Mouse (Mus musculus): ENCODE data around the gene Pfdn6.
"Not testable (repeated sequence)": the region's sequence is repeated elsewhere in the genome, so short reads cannot be mapped to it uniquely, and the experiment has no call there.

The Pfdn6 gene

GRCm38 (mm10) chr17:33908331-33909076, 31.6 kb downstream of the Pfdn6 start:
- CTCF ChIA-PET = interaction anchor here (0.6 to 5.2 kb wide), 20 partner anchors 9 to 289 kb away, joined by 3 to 51 read pairs (median 4); partner anchors contain the start of genes Kifc1 (in 2 of the 4) and Psmb8 (in 1 of the 4)
- POLR2A ChIA-PET = interaction anchor here (0.5 to 13.1 kb wide), 79 partner anchors 8 to 1251 kb away, joined by 3 to 258 read pairs (median 4); partner anchors contain the start of genes B3galt4 (in 4 of the 4), H2-DMa (in 3 of the 4), Ndufa7 (in 3 of the 4) and Rps18 (in 3 of the 4)

- POLR2A ChIA-PET = interaction anchor here in 3 of 4 experiments (0.6 to 13.1 kb wide), 5 partner anchors 12 to 256 kb away, joined by 3 to 161 read pairs (median 39); partner anchors contain the start of genes Tapbp (in 2 of the 3), Zbtb22 (in 2 of the 3), B3galt4 (in 1 of the 3) and Ndufa7 (in 1 of the 3)
- CTCF ChIA-PET = not testable (repeated sequence)
Observed at GRCm38 (mm10) chr17:33904835-33905234, 35.3 kb downstream of the Pfdn6 start, which contains the start of gene Platr17. Platr17 (plus strand) TSS chr17:33905135.

GRCm38 (mm10) chr17:33903911-33904651, 36.1 kb downstream of the Pfdn6 start:
- ChIA-PET CTCF (interaction anchor here (0.5 to 3.1 kb wide), 11 partner anchors 11 to 377 kb away, joined by 3 to 24 read pairs (median 4); partner anchors contain the start of genes Kifc1 (in 1 of the 4), Pfdn6 (in 1 of the 4), Tapbp (in 1 of the 4) and Wdr46 (in 1 of the 4)), POLR2A (interaction anchor here (0.6 to 5.3 kb wide), 29 partner anchors 9 to 1260 kb away, joined by 3 to 60 read pairs (median 4); partner anchors contain the start of genes Tapbp (in 3 of the 4), Zbtb22 (in 3 of the 4), Rab11b (in 2 of the 4) and Rps18 (in 2 of the 4))

- POLR2A ChIA-PET = interaction anchor here in 3 of 4 experiments (0.6 to 11.0 kb wide), 19 partner anchors 8 to 1004 kb away, joined by 3 to 258 read pairs (median 4); partner anchors contain the start of genes Daxx (in 2 of the 3), Ndufa7 (in 2 of the 3), Rps28 (in 2 of the 3) and Tapbp (in 2 of the 3)
- CTCF ChIA-PET = interaction anchor here in 3 of 4 experiments (0.6 to 3.1 kb wide), 6 partner anchors 10 to 243 kb away, joined by 4 to 24 read pairs (median 6); partner anchors contain the start of gene Kifc1 (in 1 of the 3)
Observed at GRCm38 (mm10) chr17:33902491-33902890, 37.7 kb downstream of the Pfdn6 start.

GRCm38 (mm10) chr17:33902079-33902478, 38.1 kb downstream of the Pfdn6 start:
- POLR2A ChIA-PET = interaction anchor here in 3 of 4 experiments (0.7 to 11.0 kb wide), 19 partner anchors 8 to 1004 kb away, joined by 3 to 258 read pairs (median 4); partner anchors contain the start of genes Daxx (in 2 of the 3), Ndufa7 (in 2 of the 3), Rps28 (in 2 of the 3) and Tapbp (in 2 of the 3)

GRCm38 (mm10) chr17:33901653-33902052, 38.5 kb downstream of the Pfdn6 start:
- CTCF ChIA-PET = interaction anchor here in 2 of 4 experiments (0.6 to 3.1 kb wide), 4 partner anchors 10 to 242 kb away, joined by 4 to 24 read pairs (median 6); partner anchors contain the start of gene Kifc1 (in 1 of the 2)
- POLR2A ChIA-PET = interaction anchor here in 3 of 4 experiments (0.7 to 11.0 kb wide), 22 partner anchors 7 to 1004 kb away, joined by 3 to 258 read pairs (median 4); partner anchors contain the start of genes Daxx (in 3 of the 3), Ndufa7 (in 2 of the 3), Rps28 (in 2 of the 3) and Tapbp (in 2 of the 3)

More at GRCm38 (mm10) chr17:33902079-33902478, 38.1 kb downstream of the Pfdn6 start:
- CTCF ChIA-PET = interaction anchor here in 2 of 4 experiments (0.6 to 3.1 kb wide), 4 partner anchors 10 to 243 kb away, joined by 4 to 24 read pairs (median 6); partner anchors contain the start of gene Kifc1 (in 1 of the 2)

GRCm38 (mm10) chr17:33900989-33901314, 39.2 kb downstream of the Pfdn6 start:
- CTCF ChIA-PET = interaction anchor here in 1 of 4 experiments (3.7 kb wide), 1 partner anchor 15 kb away, joined by 12 read pairs; the partner anchor contains the start of genes Tapbp and Zbtb22
- POLR2A ChIA-PET = interaction anchor here (0.7 to 11.0 kb wide), 14 partner anchors 8 to 127 kb away, joined by 3 to 258 read pairs (median 3); partner anchors contain the start of genes Daxx (in 3 of the 4), Tapbp (in 2 of the 4), Zbtb22 (in 2 of the 4) and H2-Ke6 (in 1 of the 4)

- POLR2A ChIA-PET = interaction anchor here (0.7 to 11.0 kb wide), 17 partner anchors 7 to 128 kb away, joined by 3 to 258 read pairs (median 3); partner anchors contain the start of genes Daxx (in 3 of the 4), Tapbp (in 3 of the 4), Zbtb22 (in 3 of the 4) and H2-Ke6 (in 1 of the 4)
- CTCF ChIA-PET = interaction anchor here in 3 of 4 experiments (0.6 to 3.7 kb wide), 4 partner anchors 10 to 506 kb away, joined by 3 to 12 read pairs (median 4); partner anchors contain the start of genes Tapbp (in 1 of the 3) and Zbtb22 (in 1 of the 3)
Observed at GRCm38 (mm10) chr17:33900281-33900988, 39.7 kb downstream of the Pfdn6 start.

GRCm38 (mm10) chr17:33899642-33900041, 40.5 kb downstream of the Pfdn6 start:
- CTCF ChIA-PET = interaction anchor here in 3 of 4 experiments (0.7 to 3.7 kb wide), 7 partner anchors 11 to 31 kb away, joined by 3 to 29 read pairs (median 3); partner anchors contain the start of genes Tapbp (in 2 of the 3) and Zbtb22 (in 2 of the 3)
- POLR2A ChIA-PET = interaction anchor here in 3 of 4 experiments (0.6 to 11.0 kb wide), 16 partner anchors 7 to 81 kb away, joined by 3 to 258 read pairs (median 6); partner anchors contain the start of genes Daxx (in 3 of the 3), Tapbp (in 2 of the 3), Zbtb22 (in 2 of the 3) and B3galt4 (in 1 of the 3)

GRCm38 (mm10) chr17:33898193-33898592, 42.0 kb downstream of the Pfdn6 start:
- CTCF ChIA-PET = interaction anchor here in 3 of 4 experiments (0.6 to 3.7 kb wide), 11 partner anchors 11 to 86 kb away, joined by 3 to 29 read pairs (median 9); partner anchors contain the start of genes Tapbp (in 2 of the 3), Zbtb22 (in 2 of the 3), B3galt4 (in 1 of the 3) and Daxx (in 1 of the 3)
- POLR2A ChIA-PET = interaction anchor here (0.6 to 11.0 kb wide), 16 partner anchors 10 to 73 kb away, joined by 3 to 258 read pairs (median 5); partner anchors contain the start of genes Tapbp (in 4 of the 4), Zbtb22 (in 4 of the 4), Daxx (in 3 of the 4) and B3galt4 (in 1 of the 4)

- ChIA-PET CTCF (interaction anchor here in 3 of 4 experiments (0.7 to 3.7 kb wide), 13 partner anchors 12 to 72 kb away, joined by 3 to 29 read pairs (median 9); partner anchors contain the start of genes Tapbp (in 2 of the 3), Zbtb22 (in 2 of the 3), Cd320 (in 1 of the 3) and Daxx (in 1 of the 3)), POLR2A (interaction anchor here (0.6 to 11.0 kb wide), 15 partner anchors 9 to 54 kb away, joined by 3 to 258 read pairs (median 4); partner anchors contain the start of genes Daxx (in 2 of the 4), Tapbp (in 2 of the 4), Zbtb22 (in 2 of the 4) and B3galt4 (in 1 of the 4))
Observed at GRCm38 (mm10) chr17:33897114-33897794, 42.9 kb downstream of the Pfdn6 start.

GRCm38 (mm10) chr17:33893011-33893410, 47.1 kb downstream of the Pfdn6 start:
- POLR2A ChIA-PET = interaction anchor here (0.7 to 11.0 kb wide), 55 partner anchors 9 to 229 kb away, joined by 3 to 258 read pairs (median 4); partner anchors contain the start of genes Daxx (in 4 of the 4), B3galt4 (in 3 of the 4), Tapbp (in 3 of the 4) and Zbtb22 (in 3 of the 4)
- CTCF ChIA-PET = interaction anchor here (0.6 to 4.7 kb wide), 19 partner anchors 10 to 891 kb away, joined by 3 to 31 read pairs (median 6); partner anchors contain the start of genes Daxx (in 2 of the 4), Tapbp (in 2 of the 4), Zbtb22 (in 2 of the 4) and B3galt4 (in 1 of the 4)

GRCm38 (mm10) chr17:33892429-33892828, 47.7 kb downstream of the Pfdn6 start:
- CTCF ChIA-PET = interaction anchor here (0.6 to 4.7 kb wide), 24 partner anchors 10 to 1084 kb away, joined by 3 to 31 read pairs (median 6); partner anchors contain the start of genes Daxx (in 2 of the 4), Tapbp (in 2 of the 4), Zbtb22 (in 2 of the 4) and B3galt4 (in 1 of the 4)

GRCm38 (mm10) chr17:33891892-33892291, 48.3 kb downstream of the Pfdn6 start:
- CTCF ChIA-PET = interaction anchor here (0.6 to 4.7 kb wide), 24 partner anchors 11 to 1083 kb away, joined by 3 to 31 read pairs (median 6); partner anchors contain the start of genes Daxx (in 2 of the 4), Tapbp (in 2 of the 4), Zbtb22 (in 2 of the 4) and Cd320 (in 1 of the 4)
- POLR2A ChIA-PET = interaction anchor here (0.5 to 11.0 kb wide), 54 partner anchors 8 to 711 kb away, joined by 3 to 258 read pairs (median 4); partner anchors contain the start of genes B3galt4 (in 3 of the 4), Daxx (in 3 of the 4), Ndufa7 (in 3 of the 4) and Rps28 (in 3 of the 4)

More at GRCm38 (mm10) chr17:33892429-33892828, 47.7 kb downstream of the Pfdn6 start:
- POLR2A ChIA-PET = interaction anchor here (0.5 to 11.0 kb wide), 62 partner anchors 8 to 229 kb away, joined by 3 to 258 read pairs (median 4); partner anchors contain the start of genes Daxx (in 4 of the 4), B3galt4 (in 3 of the 4), Ndufa7 (in 3 of the 4) and Rps28 (in 3 of the 4)
